Mouse (Mus musculus) c-Kit-positive CD71-positive TER-119-negative erythroid progenitor cells, embryonic 14.5 days (primary cell): ENCODE results near the gene Gpatch8.

ENCODE experiments used
- DNase-seq: peaks from one replicate; pipeline ENCODE4 v3.0.0-alpha.2; 2013; ENCODE audit warnings: low read depth

Gpatch8 gene

DNA sequence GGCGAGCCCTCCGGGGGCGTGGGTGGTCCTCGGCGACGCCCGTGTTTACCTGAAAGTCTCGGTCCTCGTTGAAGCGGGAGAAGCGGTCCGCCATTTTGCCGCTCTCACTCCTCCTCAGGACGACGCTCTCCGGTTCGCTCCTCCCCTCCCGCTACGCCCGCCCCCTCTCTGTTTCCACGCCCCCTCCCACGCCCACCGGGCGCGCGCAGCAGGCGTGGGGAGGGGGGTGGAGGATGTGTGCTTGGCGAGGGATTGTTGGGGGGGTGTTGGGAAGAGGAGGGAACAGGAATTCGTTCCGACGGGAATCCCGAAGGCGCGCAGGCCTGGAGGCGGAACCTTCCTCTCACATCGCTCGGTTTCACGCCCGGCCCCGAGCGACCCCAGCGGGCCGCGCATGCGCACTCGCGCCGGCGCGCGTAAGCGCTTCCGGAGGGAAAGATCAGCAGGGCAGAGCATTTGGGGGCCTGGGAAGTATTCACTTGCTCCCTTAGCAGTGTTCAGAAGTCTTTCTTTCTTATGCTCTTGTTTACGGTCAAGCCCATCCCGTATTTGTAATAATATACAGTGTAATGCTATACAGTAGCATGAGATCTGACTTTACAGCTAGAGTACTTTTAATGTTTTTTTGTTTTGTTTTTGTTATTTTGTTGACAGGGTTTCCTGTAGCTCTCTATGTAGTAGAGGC is at the start of gene Gpatch8:
Gpatch8 (minus strand) TSS at position 362 of the 685 bp plus-strand sequence.
- peak; percentile 72 for DNase-seq

DNA sequence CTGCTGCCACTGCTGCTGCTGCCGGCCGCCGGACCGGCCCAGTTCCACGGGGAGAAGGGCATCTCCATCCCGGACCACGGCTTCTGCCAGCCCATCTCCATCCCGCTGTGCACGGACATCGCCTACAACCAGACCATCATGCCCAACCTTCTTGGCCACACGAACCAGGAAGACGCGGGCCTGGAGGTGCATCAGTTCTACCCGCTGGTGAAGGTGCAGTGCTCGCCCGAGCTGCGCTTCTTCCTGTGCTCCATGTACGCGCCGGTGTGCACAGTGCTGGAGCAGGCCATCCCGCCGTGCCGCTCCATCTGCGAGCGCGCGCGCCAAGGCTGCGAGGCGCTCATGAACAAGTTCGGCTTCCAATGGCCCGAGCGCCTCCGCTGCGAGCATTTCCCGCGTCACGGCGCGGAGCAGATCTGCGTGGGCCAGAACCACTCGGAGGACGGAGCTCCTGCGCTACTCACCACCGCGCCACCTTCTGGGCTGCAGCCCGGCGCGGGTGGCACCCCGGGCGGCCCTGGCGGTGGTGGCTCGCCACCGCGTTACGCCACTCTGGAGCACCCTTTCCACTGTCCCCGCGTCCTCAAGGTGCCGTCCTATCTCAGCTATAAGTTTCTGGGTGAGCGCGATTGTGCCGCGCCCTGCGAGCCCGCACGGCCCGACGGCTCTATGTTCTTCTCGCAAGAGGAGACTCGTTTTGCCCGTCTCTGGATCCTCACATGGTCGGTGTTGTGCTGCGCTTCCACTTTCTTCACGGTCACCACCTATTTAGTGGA is 48.8 kb upstream of the Gpatch8 start:
- no peak for DNase-seq

DNA sequence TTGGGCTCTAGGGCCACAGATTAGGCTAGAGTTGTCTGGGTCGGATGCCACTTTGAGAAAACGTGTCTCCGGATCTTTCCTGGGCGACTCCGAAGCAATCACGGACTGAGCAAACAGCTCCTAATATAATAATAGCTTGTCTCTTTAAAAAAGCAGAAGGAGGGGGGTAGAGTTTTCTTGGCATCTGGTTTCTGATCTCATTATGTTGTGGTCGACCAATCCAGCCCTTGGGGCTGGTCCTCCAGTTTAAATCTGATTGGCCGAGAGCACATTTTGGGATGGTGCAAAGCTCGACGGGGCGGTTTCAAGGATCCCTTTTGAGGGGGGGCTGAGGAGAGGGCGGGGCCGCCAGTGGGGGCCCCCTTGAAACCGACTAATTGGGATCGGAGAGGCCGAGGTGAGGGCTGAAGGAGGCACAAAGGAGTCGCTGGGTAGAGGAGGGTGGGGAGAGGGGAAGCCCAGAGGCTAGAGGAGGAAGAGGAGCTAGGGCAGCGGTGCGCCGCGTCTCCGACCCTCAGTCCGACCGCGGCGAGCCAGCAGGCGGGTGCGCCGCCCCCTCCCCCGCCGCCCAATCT is 47.9 kb upstream of the Gpatch8 start, which contains the start of gene Fzd2:
Fzd2 (plus strand) TSS at position 387 of the 575 bp plus-strand sequence.
- no peak for DNase-seq

DNA sequence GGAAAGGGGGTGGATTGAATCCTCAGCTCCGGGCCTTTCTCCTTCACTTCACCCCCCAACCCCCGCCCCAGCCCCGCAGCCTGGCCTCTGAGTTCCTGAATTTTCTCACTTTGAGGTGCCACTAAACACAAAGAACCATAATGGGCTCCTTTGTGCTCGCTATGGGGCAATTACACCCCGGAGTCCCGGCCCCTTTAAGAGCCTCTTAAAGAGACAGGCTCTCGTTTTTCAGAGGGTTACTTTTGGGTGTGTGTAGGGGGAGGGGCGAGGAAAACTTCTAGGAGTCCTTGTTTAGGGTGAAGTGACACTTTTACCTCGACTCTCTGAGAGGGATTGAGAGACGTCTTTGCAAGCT is 47.3 kb upstream of the Gpatch8 start:
- DNase-seq, result no peak

DNA sequence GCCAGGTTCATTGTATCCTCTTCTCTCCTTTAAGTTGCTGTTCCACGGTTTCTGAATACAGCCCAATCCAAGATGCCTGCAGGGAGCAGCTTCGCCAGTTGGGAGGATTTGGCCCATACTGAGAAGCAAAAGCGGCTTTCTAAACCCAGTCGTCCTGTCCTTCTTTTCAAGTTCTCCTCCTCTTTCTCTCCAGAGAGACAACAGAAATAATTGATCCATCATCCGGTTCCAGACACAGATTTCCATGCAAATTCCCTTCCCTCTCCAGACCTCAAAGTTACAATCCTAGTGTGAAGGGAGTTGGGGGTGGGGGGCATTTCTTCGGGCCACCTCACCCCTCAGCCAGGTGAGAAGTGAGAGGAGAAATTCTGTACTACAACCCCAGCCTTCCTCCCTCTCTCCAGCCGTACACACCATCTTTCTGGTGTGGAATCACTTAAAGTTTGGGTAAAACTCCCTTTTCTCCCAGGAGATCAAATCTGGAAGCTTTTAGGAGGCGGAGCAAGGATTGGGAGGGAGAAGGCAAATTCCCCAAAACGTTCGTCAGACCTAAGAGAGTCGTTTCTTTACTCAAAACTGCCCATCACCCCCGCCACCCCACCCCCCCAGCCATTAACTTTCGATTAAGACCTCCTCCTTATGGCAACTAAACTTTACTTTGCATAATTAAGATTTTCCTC is 46.8 kb upstream of the Gpatch8 start:
- no peak for DNase-seq

DNA sequence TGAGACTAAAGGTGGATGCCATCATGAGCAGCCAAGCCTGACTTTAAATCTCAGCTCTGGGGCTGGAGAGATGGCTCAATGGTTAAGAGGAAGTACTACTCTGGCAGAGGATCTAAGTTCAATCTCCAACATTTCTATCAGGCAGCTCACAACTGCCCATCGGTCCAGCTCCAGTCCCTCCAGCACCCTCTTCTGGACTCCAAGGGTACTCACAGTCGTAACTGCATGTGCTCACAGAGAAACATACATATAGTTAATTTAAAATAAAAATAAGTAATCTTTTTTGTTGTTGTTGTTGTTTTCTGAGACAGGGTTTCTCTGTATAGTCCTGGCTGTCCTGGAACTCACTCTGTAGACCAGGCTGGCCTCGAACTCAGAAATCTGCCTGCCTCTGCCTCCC is 43.7 kb upstream of the Gpatch8 start:
- DNase-seq, result no peak

DNA sequence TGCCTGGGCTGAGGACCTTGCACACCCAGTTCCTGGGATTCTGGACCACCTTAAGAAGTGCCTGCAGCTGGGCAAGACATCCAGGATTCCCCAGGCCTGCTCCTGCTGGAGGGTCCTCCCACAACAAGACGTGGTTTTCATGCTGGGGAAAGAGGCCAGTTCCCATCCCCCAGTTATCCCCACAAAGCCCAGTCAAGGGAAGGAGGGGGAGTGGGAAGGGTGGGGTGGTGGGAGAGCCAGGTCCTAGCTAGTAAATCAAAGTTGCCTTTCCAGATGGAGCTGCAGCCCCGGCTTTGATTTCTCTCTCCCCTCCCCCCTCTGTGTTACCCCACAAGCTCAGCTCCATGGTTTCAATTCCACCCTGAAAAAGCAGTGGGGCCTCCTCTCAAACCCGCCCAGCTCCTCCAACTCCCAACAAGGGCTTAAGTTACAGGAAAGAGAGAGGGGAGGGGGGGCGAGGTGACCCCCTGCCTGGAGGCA is 39.2 kb upstream of the Gpatch8 start:
- no peak for DNase-seq

DNA sequence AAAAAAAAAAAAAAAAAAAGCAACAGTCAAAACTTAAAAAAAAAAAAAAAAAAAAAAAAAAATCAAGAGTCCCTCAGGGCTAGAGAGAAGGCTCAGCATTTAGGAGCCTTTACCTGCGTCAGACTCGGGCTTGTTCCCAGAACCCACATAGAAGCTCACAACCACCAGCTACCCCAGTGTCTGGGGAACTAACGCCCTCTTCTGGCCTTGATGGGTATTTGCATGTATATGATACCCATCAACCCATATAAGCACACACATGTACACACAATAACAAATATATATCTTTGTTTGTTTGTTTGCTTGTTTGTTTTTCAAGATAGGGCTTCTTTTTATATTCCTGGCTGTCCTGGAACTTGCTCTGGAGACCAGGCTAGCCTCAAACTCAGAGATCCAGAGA is 31.4 kb upstream of the Gpatch8 start:
- no peak for DNase-seq

DNA sequence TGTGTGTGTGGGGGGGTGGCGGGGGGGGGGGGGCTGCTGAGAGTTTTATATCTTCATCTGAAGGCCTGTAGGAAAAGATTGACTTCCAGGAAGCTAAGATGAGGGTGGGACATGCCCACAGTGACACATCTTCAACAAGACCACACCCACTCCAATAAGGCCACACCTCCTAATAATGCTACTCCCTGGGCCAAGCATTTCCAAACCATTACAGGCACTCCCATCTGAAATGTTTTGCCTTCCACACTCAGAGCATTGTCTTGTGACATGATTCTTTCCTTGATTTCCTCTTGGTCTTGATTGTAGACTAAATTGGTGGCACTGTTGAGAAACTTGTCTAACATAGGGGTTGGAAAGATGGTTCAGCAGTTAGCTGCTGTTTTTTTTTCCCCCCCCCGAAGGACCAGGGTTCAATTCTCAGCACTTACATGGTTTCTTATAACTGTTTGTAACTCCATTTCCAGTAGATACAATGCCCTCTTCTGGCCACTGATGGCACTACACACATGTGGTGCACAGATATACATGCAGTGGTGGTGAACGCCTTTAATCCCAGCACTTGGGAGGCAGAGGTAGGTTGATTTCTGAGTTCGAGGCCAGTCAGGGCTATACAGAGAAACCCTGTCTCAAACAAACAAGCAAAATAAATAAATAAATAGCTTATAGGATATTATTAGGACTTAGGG is 30.4 kb upstream of the Gpatch8 start:
- no peak for DNase-seq

DNA sequence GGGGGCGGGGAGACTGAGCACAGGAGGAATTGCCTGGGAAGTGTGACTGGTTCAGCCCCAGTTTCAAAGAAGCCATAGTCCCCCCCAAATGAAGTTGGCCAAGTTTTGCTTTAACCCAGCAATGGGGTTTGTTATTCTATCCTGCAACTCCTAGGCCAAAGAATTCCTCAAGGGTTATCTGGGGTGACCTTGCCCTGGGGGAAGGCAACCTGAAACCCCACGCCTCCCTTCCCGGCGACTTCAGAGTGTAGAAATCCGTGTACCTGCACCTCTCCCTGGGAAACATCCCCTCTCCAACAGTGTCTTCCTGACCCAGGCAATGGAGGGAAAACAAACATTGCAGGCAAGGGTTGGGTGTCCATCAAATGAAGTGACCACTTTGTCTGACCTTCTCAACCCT is 26.5 kb upstream of the Gpatch8 start:
- DNase-seq, result no peak

DNA sequence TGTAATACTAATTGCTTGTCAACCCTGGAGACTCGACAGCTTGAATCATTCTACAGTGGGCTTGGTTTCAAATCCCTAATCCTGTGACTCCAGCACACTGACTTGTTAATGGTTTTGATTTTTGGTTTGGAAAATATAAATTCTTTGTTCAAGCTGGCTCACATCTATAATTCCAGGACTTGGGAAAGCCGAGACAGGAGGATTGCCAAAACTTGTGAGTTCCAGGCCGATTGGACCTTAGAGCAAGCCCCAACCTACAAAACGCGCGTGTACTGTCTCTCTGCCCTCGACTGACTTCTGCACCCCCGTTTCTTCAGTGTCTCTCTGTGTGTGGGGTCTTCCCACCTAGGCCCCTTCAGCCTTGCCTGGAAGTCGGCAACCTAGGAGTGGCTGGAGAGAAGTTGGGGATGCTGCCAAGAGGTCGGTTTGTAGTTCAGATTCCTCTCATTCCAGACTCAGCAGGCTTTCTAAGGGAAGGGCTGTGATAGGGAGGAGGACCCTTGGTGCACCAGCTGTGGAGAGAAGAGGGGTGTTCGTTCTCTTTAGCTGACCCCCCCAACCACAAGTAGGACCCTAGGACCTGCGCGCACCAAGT is 25.9 kb upstream of the Gpatch8 start:
- DNase-seq, result no peak

DNA sequence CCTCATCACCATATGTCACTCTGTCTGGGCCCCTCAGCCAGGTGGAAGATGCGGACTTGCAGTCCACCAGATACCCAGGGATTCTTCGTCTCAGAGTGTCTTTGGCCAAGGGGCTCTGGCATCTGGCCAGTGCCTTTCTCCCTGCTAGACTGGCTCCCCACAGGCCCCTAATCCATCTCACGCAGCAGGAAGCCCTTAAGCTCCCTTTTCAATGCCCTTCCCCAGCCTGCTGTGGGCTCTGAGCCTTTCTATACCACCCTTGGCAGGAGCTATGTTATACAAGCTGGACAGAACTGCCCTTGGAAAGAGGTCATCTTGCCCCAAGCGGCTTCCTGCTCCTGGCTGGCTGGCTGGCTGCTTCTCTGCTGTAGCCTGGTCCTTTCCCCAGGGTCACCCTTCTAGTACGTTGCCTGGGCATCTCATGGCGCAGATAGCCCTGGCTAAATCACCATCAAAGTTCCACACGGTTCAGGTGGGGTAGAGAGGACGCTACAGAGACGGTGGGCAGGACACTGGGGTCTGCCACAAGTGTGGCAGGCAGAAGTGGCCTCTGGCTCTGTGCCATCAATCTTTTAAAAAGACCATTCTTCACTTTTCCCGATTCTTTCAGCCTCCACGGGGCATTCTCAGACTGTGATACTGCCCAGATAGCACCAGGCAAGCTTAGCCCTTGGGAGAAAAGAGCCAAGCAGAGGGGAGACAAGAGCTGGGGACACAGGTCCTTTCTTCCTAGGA is 25.3 kb upstream of the Gpatch8 start:
- DNase-seq, result no peak

DNA sequence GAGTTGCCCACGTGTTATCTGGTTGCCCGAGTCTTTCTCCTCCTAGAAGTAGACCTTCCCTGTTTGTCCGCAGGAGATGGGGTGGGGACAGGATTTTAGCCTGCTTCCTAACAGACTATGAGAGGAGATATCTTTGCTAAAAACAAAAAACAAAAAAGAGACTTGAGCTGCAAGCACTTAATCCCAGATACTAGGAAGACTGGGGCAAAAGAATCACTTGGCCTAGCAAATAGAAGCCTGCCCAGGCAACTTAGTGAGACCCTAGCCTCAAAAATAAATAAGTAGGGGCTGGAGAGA is 23.8 kb upstream of the Gpatch8 start:
- DNase-seq, result no peak

DNA sequence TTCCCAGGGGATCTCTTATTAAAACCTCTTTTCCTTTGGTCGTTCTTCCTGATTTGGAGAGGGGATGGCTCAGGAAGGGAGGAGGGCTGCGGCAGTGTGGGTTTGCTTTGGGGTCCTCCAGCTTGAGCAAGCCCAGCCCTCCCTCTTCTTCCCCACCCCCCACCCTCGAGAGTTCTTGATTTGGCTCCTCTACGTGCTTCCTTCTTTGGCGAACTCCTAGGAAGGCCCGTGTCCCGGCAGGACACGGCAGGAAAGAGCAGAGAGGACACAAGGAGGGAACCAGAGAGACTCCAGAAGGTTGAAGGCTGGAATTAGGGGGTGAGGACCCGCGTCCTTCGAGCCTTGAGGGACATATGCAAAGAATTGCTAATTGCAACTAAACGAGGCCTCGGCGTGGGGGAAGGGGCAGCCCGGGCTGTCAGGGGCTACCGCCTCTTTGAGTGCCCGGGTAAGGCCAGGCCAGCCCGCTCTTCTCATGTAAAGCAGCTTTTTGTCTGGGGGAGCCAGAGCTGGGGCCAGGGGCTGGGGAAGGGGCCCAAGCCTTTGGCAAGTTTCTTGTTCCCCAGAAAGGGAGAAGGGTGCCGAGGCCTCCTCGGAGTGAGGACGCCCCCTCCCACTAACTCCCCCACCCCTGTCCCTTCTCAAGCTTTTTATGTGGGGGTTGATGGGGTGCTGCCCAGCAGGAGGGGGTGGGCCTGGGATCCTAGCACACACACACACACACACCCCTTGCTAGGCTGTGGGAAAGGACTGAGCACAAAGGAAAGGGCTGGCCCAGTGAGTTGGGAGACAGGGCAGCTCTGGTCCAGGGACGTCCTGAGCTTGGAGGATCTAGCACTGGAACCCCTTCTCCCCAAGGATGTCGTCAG is 23.2 kb upstream of the Gpatch8 start, which contains the start of gene Gm11627:
Gm11627 (minus strand) TSS at position 297 of the 869 bp plus-strand sequence.
- no peak for DNase-seq

DNA sequence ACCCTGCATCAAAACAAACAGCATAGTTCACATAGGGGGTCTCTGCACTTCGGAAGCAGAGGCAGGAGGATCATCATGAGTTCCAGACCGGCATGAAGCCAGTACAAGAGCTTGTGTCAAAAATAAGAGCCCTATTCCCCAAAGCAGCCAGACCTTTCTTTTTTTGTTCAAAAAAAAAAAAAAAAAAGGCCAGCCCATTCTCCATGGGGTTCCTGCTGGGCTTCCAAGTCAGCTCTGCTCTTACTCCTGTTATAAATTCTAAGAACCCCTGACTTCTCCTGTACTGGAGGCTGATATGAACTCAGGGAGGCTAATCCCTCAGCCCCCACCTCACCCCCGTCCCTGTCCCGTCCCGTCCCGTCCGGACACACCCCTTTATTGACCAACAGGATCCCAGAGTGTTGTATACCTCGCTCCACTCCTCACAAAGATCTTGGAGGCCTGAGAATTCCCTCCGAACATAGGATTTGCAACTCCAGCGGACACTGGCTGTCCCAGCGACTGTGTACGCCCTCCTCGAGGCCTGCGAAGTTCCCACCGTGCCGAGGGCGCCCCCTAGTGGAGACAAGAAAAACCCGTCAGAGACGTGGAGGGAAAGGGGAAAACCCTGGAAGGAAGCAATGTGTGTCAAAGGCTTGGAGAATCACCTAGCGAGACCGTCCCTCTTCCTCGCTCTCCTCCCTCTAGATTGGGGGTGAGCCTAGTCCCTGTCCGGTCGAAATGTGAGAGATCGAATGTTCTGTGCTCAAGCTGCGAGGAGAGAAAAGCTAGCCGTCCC is 22.3 kb upstream of the Gpatch8 start:
- DNase-seq, result peak; percentile 73

DNA sequence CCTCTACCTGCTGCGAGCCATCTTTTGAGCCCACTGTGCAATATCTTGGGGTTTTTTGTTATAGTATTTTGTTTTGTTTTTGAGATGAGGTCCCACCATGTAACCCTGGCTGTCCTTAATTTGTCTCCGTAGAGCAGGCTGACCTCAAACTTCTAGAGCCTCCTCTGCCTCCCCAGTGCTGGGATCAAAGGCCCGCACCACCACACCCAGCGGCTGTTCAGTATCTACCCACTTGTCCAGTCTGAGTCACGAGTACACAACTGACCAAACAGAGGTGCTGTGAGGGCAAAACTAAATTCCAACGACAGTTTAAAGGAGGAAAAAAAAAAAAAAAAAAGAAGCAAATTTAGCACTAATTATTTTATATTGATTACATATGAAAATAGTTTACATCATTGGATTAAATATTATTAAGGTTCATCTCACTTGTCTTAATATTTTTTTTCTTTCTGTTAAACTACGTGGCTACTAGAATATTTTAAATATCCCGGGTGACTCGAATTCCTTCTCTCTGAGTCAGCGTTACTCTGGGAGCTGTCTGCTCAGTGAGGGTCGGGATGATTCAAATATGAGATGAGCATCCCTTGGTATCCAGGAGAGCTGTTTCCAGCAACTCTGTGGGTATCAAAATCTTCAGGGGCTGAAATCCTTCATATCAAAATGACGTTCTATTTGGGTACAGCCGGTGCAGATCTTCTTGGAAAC is 20.0 kb upstream of the Gpatch8 start:
- no peak for DNase-seq

DNA sequence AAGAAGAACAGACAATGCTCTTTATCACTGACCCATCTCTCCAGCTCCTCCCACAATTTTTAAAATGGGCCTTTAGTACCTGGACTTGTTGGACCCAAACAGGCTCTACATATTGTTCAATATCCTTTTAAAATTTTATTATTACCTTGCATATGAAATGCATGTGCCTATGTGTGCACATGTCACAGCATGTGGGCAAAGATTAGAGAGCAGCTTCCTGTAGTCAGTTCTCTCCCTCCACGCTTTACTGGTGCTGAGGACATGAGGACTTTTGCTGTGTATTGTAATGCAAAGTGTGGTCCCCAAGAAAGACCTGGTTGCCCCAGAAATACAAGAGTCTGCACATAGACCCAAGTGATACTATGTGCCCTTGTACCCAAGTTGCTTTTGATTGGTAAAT is 18.8 kb upstream of the Gpatch8 start:
- no peak for DNase-seq

DNA sequence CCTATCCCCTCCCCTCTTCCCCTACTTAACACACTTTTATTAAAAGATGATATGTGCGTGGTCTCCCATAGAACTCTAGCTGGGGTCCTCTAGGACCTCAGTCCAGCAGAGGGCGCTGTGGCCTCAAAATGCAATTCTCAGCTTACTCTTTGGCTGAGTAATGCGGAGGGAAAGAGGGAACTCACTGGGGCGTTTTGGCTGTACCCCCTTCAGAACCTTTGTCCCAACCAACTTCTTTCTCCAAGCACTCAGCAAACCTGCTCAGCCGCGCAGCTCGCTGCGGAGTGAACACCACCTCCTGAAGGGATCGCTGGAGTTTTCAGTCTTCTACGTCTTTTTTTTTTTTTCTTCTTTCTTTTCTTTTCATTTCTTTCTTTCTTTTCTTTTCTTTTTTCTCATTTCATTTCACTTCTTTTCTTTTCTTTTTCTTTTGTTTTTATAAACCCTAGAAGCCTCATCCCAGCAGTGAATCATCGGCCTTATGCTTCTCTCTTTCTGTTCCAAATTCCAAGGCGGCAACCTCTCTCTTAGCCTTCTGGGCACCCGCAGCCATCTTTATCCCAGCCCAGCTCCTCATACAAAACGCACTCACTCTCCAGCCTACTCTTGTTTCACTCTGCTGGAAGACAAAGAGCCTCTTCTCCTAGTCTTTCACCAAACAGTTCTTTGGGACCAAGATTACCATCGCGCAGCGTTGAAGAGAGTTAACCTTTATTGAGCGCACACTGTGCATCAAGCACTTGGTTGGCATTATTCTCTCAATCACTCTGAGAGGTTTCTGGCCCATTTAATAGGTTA is 16.9 kb upstream of the Gpatch8 start:
- DNase-seq, result peak; percentile 87
